Mouse (Mus musculus): ENCODE measurements around the gene Vps13d. TPM values are rescaled to one million over a fixed set of nuclear protein-coding genes. Genes with fewer than 3 reads are reported as not detected.

The Vps13d gene
- polyA plus RNA-seq, 1 experiment from 2014 or later, result 7.8 TPM

GRCm38 (mm10) chr4:145222064-145222463, 27.3 kb upstream of the Vps13d start:
- Histone ChIP-seq H3K36me3 (no peaks in the 10 kb centered on the region), H3K9ac (replicated peaks) (no peak overlapping the region), H3K4me3 (replicated peaks) (no peak overlapping the region), H3K9me3 (replicated peaks) (no peaks in the 10 kb centered on the region), H3K27me3 (replicated peaks) (no peaks in the 10 kb centered on the region), H3K4me2 (no peak overlapping the region), H3K4me1 (no peaks in the 10 kb centered on the region), H3K27ac (replicated peaks) (no peak overlapping the region)
- ATAC-seq (ENCODE audit: low FRiP score), result no peak
- 84% methylated on average over 8 of the region's 8 CpGs for WGBS

GRCm38 (mm10) chr4:145221379-145221778, 26.6 kb upstream of the Vps13d start:
- Histone ChIP-seq H3K9me3 (replicated peaks) (no peaks in the 10 kb centered on the region), H3K9ac (replicated peaks) (no peak overlapping the region), H3K4me1 (no peaks in the 10 kb centered on the region), H3K36me3 (no peaks in the 10 kb centered on the region), H3K27ac (replicated peaks) (no peak overlapping the region), H3K4me2 (no peak overlapping the region), H3K27me3 (replicated peaks) (no peaks in the 10 kb centered on the region), H3K4me3 (replicated peaks) (no peak overlapping the region)
- ATAC-seq (ENCODE audit: low FRiP score), result no peak
- WGBS, result 69% methylated on average over 2 of the region's 2 CpGs

GRCm38 (mm10) chr4:145220001-145220400, 25.2 kb upstream of the Vps13d start:
- WGBS, result 88% methylated on average over 1 of the region's 1 CpGs
- Histone ChIP-seq H3K4me3 (replicated peaks) (no peak overlapping the region), H3K27me3 (replicated peaks) (no peaks in the 10 kb centered on the region)

GRCm38 (mm10) chr4:145219240-145219985, 24.6 kb upstream of the Vps13d start:
- Histone ChIP-seq H3K4me1 (peaks cover 10% of the 10 kb centered on the region), H3K27ac (replicated peaks) (no peak overlapping the region), H3K4me2 (no peak overlapping the region), H3K27me3 (replicated peaks) (no peaks in the 10 kb centered on the region), H3K9me3 (replicated peaks) (no peaks in the 10 kb centered on the region), H3K4me3 (replicated peaks) (no peak overlapping the region), H3K9ac (replicated peaks) (no peak overlapping the region), H3K36me3 (no peaks in the 10 kb centered on the region)
- WGBS, result 69% methylated on average over 15 of the region's 15 CpGs
- ATAC-seq (ENCODE audit: low FRiP score), result no peak

More at GRCm38 (mm10) chr4:145220001-145220400, 25.2 kb upstream of the Vps13d start:
- Histone ChIP-seq H3K4me2 (no peak overlapping the region), H3K9ac (replicated peaks) (no peak overlapping the region), H3K4me1 (peaks cover 4% of the 10 kb centered on the region; the same call in 1 of the 2 replicates), H3K36me3 (no peaks in the 10 kb centered on the region), H3K27ac (replicated peaks) (no peak overlapping the region), H3K9me3 (replicated peaks) (no peaks in the 10 kb centered on the region)
- ATAC-seq (ENCODE audit: low FRiP score), result no peak

GRCm38 (mm10) chr4:145217837-145218236, 23.0 kb upstream of the Vps13d start:
- Histone ChIP-seq H3K9ac (replicated peaks) (no peak overlapping the region), H3K27ac (replicated peaks) (no peak overlapping the region)
- WGBS, result 81% methylated on average over 5 of the region's 5 CpGs

GRCm38 (mm10) chr4:145217046-145217445, 22.2 kb upstream of the Vps13d start:
- WGBS, result 63% methylated on average over 6 of the region's 6 CpGs
- Histone ChIP-seq H3K9me3 (replicated peaks) (no peaks in the 10 kb centered on the region), H3K36me3 (no peaks in the 10 kb centered on the region), H3K4me3 (replicated peaks) (no peak overlapping the region), H3K4me2 (no peak overlapping the region), H3K27me3 (replicated peaks) (no peaks in the 10 kb centered on the region), H3K27ac (replicated peaks) (no peak overlapping the region), H3K9ac (replicated peaks) (no peak overlapping the region), H3K4me1 (peaks cover 16% of the 10 kb centered on the region)
- no peak for ATAC-seq (ENCODE audit: low FRiP score)

More at GRCm38 (mm10) chr4:145217837-145218236, 23.0 kb upstream of the Vps13d start:
- ATAC-seq (ENCODE audit: low FRiP score), result no peak
- H3K4me3 ChIP-seq (replicated peaks), result no peak overlapping the region
- peaks cover 16% of the 10 kb centered on the region for H3K4me1 ChIP-seq
- H3K4me2 ChIP-seq, result no peak overlapping the region
- no peaks in the 10 kb centered on the region for H3K36me3 ChIP-seq
- no peaks in the 10 kb centered on the region for H3K27me3 ChIP-seq (replicated peaks)
- no peaks in the 10 kb centered on the region for H3K9me3 ChIP-seq (replicated peaks)

GRCm38 (mm10) chr4:145215396-145215795, 20.6 kb upstream of the Vps13d start:
- no peak for ATAC-seq (ENCODE audit: low FRiP score)
- H3K9me3 ChIP-seq (replicated peaks), result no peaks in the 10 kb centered on the region
- no peak overlapping the region for H3K9ac ChIP-seq (replicated peaks)
- WGBS, result 85% methylated on average over 2 of the region's 2 CpGs
- no peaks in the 10 kb centered on the region for H3K36me3 ChIP-seq
- H3K27ac ChIP-seq (replicated peaks), result peak overlapping the region; percentile 54; the same call in 1 of the 2 replicates
- no peaks in the 10 kb centered on the region for H3K27me3 ChIP-seq (replicated peaks)
- no peak overlapping the region for H3K4me2 ChIP-seq
- H3K4me3 ChIP-seq (replicated peaks), result no peak overlapping the region
- peaks cover 16% of the 10 kb centered on the region for H3K4me1 ChIP-seq

GRCm38 (mm10) chr4:145214786-145215174, 20.0 kb upstream of the Vps13d start:
- 43% methylated on average over 6 of the region's 6 CpGs for WGBS
- peak overlapping the region; percentile 54 for H3K27ac ChIP-seq (replicated peaks)

GRCm38 (mm10) chr4:145213999-145214785, 19.4 kb upstream of the Vps13d start:
- H3K4me2 ChIP-seq, result no peak overlapping the region
- H3K27ac ChIP-seq (replicated peaks), result peak overlapping the region; percentile 54
- H3K27me3 ChIP-seq (replicated peaks), result no peaks in the 10 kb centered on the region
- H3K4me3 ChIP-seq (replicated peaks), result no peak overlapping the region
- H3K9me3 ChIP-seq (replicated peaks), result no peaks in the 10 kb centered on the region
- no peak overlapping the region for H3K9ac ChIP-seq (replicated peaks)
- 33% methylated on average over 8 of the region's 8 CpGs for WGBS
- H3K36me3 ChIP-seq, result no peaks in the 10 kb centered on the region
- peak; percentile 94 for ATAC-seq (ENCODE audit: low FRiP score)
- peaks cover 16% of the 10 kb centered on the region for H3K4me1 ChIP-seq

More at GRCm38 (mm10) chr4:145214786-145215174, 20.0 kb upstream of the Vps13d start:
- H3K4me3 ChIP-seq (replicated peaks), result no peak overlapping the region
- H3K4me1 ChIP-seq, result peaks cover 16% of the 10 kb centered on the region
- H3K36me3 ChIP-seq, result no peaks in the 10 kb centered on the region
- no peak overlapping the region for H3K4me2 ChIP-seq
- no peak overlapping the region for H3K9ac ChIP-seq (replicated peaks)
- H3K27me3 ChIP-seq (replicated peaks), result no peaks in the 10 kb centered on the region
- peak; percentile 49 for ATAC-seq (ENCODE audit: low FRiP score)
- no peaks in the 10 kb centered on the region for H3K9me3 ChIP-seq (replicated peaks)

- no peaks in the 10 kb centered on the region for H3K36me3 ChIP-seq
- H3K27me3 ChIP-seq (replicated peaks), result no peaks in the 10 kb centered on the region
- no peak overlapping the region for H3K27ac ChIP-seq (replicated peaks)
- H3K4me1 ChIP-seq, result peaks cover 16% of the 10 kb centered on the region
- H3K9ac ChIP-seq (replicated peaks), result no peak overlapping the region
- H3K4me2 ChIP-seq, result no peak overlapping the region
- no peaks in the 10 kb centered on the region for H3K9me3 ChIP-seq (replicated peaks)
- no peak for ATAC-seq (ENCODE audit: low FRiP score)
- no peak overlapping the region for H3K4me3 ChIP-seq (replicated peaks)
- 74% methylated on average over 2 of the region's 2 CpGs for WGBS
Observed at GRCm38 (mm10) chr4:145211076-145211475, 16.3 kb upstream of the Vps13d start.

GRCm38 (mm10) chr4:145210564-145210963, 15.8 kb upstream of the Vps13d start:
- no peak for ATAC-seq (ENCODE audit: low FRiP score)
- WGBS, result 92% methylated on average over 5 of the region's 5 CpGs

GRCm38 (mm10) chr4:145209690-145210088, 14.9 kb upstream of the Vps13d start:
- 51% methylated on average over 5 of the region's 5 CpGs for WGBS
- no peak overlapping the region for H3K4me3 ChIP-seq (replicated peaks)
- no peak overlapping the region for H3K9ac ChIP-seq (replicated peaks)
- no peaks in the 10 kb centered on the region for H3K9me3 ChIP-seq (replicated peaks)
- no peak overlapping the region for H3K27ac ChIP-seq (replicated peaks)
- H3K4me2 ChIP-seq, result no peak overlapping the region
- no peaks in the 10 kb centered on the region for H3K27me3 ChIP-seq (replicated peaks)
- no peak for ATAC-seq (ENCODE audit: low FRiP score)
- H3K4me1 ChIP-seq, result peaks cover 8% of the 10 kb centered on the region
- no peaks in the 10 kb centered on the region for H3K36me3 ChIP-seq

More at GRCm38 (mm10) chr4:145210564-145210963, 15.8 kb upstream of the Vps13d start:
- Histone ChIP-seq H3K4me3 (replicated peaks) (no peak overlapping the region), H3K9me3 (replicated peaks) (no peaks in the 10 kb centered on the region), H3K4me2 (no peak overlapping the region), H3K27me3 (replicated peaks) (no peaks in the 10 kb centered on the region), H3K9ac (replicated peaks) (no peak overlapping the region), H3K4me1 (peaks cover 16% of the 10 kb centered on the region), H3K36me3 (no peaks in the 10 kb centered on the region), H3K27ac (replicated peaks) (no peak overlapping the region)

All from neural tube, embryonic 15.5 days (tissue).